Mouse (Mus musculus) small intestine, adult 2 months (tissue): ENCODE measurements around the gene Pdcd6ip.
"Not testable (repeated sequence)": the region's sequence is repeated elsewhere in the genome, so short reads cannot be mapped to it uniquely, and the experiment has no call there.

Experiments used
- CTCF ChIP-seq: fragments of 200-500 bp; IDR thresholded peaks from 2 replicates; pipeline ENCODE4 v1.5.1; 2012; ENCODE audit warnings: low read depth, mild to moderate bottlenecking, control low read depth, inconsistent platforms, low read length, moderate library complexity, mixed read lengths; ENCODE audit not compliant: insufficient replicate concordance, insufficient read length; ENCODE audit errors: extremely low read depth
- POLR2A ChIP-seq: fragments of 200-500 bp; IDR thresholded peaks from 2 replicates; pipeline ENCODE4 v1.6.1; 2012; ENCODE audit warnings: low read depth, mild to moderate bottlenecking, control low read depth, inconsistent platforms, low read length, moderate library complexity

- TF ChIP-seq POLR2A, CTCF: not testable (repeated sequence)
Observed at GRCm38 (mm10) chr9:113725609-113726008, 17.6 kb upstream of the Pdcd6ip start.
